Mouse (Mus musculus) adrenal gland, postnatal 4 days (tissue): ENCODE results near the gene Strip1. TPM values are rescaled to one million over a fixed set of nuclear protein-coding genes. Genes with fewer than 3 reads are reported as not detected.

Source experiments
- DNase-seq, 2 experiments: peaks; one replicate each; pipeline ENCODE4 v3.0.0; 2021 to 2022; ENCODE audit warnings: low spot score in 2 of 2, mixed read lengths in 2 of 2
- total RNA-seq, 2 experiments: library from RNA; stranded (reverse); gene quantifications; 2 replicates each; pipeline ENCODE4 v1.2.3; 2021

Strip1 gene
- total RNA-seq, 2 experiments from 2014 or later, result 35.8 to 40.4 TPM

DNA sequence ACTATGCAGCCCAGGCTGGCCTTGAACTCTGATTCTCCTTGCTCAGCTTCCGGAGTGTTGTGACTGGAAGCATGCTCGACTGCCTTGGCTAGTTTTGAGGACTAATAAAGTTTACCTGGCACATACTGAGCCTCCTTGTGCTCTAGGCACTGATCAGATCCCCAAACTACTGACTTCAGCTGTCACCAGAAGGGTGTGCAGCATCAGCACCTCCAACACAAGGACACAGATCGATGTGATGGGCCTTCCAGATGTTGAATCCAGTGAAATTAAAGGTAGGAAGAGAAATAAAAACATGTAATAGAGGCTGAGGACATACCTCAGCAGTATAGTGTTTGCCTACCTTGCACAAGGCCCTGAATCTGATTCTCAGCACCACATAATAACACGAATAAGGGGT is 2.1 kb downstream of the Strip1 start:
- no peak for DNase-seq

DNA sequence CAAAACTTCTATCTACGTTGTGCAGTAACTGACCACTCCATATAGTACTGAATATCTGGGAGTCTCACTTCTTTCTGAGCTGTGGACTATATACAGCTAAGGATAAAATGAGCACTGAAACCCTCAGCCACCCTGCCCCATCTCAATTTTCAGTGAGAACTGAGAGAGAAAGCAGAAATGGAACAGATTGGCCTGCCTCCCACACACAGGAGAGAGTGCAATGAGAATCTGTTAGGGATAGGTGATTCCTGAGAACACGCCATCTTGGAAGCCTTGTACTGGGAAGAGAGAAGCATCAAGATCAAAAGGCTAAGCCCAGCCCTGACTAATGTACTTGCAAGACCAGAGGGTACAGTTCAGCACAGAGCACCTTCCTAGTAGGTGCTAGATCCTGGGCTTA is 2.9 kb downstream of the Strip1 start:
- no peak for DNase-seq

DNA sequence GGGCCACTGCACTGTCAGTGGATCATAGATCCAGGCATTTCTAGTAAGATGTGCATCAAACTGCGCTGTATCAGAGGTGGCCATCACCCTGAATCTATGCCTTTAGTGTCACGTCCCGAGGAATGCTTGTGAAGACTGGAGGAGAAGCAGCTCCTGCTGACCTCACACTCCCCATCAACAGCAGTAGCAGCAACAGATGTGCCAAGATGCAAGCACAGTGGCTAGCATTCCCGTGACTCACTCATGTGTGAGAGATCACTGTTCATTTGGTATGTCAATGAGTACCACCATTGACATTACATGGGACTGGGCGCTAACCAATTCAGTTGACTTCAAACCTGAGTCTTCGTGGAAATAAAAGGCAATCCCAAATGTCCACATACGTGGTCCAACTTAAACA is 3.9 kb downstream of the Strip1 start:
- DNase-seq, result no peak

DNA sequence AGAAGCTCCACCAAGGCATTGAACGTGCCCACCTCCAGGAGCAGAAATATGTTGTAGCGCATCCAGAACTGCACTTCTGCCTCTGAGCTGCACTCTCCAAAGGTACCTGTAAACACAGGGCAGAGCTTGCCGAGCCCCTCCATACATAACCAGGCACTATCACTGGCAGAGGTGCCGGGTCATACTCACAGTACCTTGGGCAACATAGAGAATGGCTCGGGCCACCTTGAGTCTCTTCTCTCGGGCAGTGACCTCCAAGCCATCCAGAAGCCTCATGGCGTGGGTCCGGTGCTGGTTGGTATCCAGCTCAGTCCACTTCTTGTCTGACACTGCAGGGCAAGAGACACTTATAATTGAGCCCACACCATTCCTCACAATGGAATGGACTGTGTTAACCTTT is 4.7 kb downstream of the Strip1 start:
- DNase-seq, result no peak

DNA sequence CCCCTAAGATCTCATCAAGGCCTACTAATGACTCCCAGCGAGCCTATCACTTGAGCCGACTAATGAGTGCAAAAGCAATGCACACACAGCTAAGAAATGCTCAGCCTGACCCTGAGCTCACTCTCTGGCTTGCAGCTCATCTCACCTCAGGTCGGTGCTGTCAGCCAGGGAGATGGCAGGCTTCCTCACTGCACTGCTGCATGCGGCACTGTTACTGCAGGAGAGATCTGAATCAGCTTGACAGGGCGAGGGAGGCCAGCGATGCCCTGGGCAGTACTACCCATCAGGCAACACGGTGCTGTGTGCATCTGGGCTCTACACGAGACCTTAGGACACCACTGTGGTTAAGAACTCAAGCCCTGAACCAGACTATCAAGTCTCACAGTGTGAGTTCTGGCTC is 6.0 kb downstream of the Strip1 start:
- no peak for DNase-seq

DNA sequence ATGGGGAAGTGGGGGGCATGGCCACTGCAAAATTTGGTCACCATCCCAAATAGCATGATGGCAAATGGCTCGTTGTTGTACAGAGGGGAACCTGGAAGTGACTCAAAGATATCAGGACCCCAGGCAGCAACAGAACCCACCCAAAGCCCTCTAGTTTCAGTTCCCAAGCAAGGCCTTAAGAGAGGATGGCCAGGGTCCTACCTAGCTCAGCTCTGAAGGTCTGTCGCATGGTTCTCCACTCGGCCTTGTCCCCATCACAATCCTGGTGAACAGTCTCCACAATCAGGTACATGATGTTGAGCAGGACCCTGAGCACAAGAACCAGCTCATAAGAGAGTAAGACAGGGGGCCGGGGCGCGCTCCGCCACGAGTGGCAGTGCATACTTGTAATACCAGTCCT is 7.1 kb downstream of the Strip1 start:
- no peak for DNase-seq

DNA sequence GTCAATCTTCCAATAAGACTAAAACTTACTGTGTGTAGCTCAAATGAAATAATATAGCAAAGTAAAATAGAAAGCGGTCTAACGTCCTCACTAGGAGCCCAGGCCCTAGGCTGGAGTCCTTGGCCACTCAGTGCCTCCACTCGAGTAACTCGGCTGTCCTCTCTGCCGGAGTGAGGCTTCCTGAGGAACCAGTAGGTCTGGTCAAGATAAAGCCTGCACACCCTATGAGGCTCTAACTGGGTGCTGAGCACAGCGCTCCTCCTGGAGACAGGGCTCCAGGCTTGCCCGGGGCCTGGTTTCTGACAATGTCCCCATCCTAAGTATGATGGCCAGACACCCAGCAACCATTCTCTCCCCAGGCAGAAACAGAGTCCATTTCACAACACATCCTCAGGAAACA is 9.0 kb downstream of the Strip1 start:
- no peak for DNase-seq

DNA sequence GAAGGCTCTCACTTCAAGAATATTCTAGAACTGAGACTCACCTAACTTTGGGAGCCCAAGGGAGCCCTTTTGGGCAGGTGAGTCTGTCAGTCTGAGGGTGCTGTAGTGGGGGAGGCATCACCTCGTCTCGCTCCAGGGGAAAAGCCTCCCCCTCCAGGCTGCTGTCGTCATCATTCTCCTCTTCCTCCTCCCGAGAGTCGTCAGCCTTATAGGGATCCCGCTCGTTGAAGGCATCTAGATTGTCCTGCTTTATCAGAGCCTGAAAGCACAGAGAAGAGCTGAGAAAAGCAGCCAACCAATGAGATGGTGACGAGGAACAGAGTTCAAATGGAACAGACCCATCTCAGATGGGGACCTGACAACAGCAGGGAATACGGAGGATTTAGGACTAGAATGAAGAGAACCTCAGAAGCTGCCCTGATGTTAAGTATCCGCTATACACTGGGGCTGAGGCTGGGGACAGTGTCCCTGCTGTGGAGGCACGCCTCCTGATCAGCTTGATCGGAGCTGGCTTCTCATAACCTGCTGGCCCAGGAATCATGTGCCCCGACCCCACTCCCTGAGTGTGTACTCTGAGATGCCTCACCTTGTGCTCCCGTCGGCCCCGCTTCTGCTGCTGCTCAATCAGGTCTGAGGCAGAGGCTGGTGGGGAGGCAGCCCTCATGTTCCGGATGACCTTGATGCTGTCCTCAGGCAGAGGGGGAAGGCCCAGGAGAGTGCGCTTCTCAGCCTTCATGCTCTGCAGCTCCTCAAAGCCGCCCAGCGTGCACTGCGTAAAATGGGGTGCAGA is 10.0 kb downstream of the Strip1 start:
- no peak for DNase-seq

DNA sequence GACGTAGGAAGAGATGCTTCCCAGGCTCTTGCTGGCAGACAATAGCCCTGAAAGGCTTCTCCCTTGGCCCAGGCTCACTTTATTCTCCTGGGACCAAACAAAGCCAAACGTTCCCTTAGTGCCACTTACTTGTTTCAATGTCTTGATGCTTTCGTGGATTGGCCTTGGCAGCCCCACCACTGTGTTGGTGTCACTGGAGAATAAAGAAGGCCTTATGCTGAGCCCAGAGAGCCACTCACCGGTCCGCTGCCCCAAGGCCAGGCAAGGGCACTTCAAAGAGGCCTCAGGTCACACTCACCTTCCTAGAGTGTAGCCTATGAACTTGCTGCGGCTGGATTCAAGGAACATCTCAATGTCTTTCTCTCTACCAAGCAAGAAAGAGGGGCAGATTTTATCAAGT is 11.6 kb downstream of the Strip1 start:
- no peak for DNase-seq

DNA sequence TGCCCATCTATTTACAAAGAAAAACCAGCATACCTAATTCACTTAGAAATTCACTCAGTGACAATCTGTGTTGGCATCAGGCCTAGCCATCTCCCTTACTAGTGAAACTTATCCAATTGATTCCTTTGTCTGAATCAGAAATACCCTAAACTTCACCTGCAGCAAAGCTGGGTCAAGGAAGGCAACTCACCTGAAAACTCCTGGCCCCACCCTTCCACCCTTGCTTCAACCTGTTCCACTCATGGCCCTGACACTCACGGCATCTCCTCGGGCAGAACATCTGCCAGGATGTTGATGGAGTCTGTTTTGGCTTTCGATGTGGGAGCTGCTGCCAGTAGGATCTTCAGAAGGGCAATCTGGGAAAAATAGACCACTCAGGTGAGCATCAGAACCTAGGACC is 13.7 kb downstream of the Strip1 start:
- no peak for DNase-seq

DNA sequence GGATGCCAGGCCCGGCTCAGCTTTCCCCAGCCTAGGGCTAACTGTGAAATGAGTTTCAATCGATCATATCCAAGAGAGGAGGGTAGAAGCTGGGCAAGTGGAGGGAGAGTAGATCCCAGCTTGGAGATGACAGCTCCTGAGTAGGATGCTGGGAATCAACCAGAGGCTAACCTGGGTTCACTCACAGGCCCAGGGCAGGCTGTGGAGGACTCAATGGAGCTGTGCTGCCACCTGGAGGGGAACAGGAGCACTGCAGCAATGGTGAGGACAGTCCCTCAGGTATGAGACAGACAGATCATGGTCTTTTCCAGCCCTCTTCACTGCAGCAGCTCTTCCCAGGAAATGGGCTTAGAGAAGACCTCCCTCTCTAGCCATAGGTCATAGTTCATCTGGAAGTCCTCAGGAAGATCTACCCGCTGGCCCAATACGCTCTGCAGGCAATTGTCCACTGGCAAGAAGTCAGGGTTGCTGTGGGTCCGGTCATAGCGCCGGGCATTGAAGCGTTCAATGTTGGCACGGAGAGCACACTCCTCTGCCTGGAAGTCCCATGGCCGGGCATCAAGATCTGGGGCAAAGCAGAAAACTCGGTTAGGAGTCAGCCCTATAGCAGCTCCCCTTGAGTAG is 18.5 kb downstream of the Strip1 start:
- DNase-seq, result peak; percentile 36 to 51

DNA sequence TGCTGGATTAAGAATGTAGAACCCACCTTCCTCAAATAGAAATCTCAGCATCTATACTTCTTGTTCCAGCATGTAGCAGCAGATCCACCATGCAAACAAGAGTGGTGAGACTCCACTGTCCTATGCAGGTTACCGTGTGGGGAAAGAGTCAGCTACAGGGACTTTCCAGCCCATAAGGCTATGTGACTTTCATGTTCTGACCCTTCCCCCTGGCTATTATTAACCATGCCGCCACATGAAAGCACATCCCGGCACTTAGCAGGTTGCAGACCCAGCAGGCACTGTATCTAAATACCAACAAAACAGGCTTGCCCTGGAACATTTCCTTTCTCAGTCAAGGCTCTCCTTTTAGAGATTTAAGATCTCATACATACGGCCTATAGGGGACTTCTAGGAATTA is 20.1 kb downstream of the Strip1 start:
- no peak for DNase-seq

DNA sequence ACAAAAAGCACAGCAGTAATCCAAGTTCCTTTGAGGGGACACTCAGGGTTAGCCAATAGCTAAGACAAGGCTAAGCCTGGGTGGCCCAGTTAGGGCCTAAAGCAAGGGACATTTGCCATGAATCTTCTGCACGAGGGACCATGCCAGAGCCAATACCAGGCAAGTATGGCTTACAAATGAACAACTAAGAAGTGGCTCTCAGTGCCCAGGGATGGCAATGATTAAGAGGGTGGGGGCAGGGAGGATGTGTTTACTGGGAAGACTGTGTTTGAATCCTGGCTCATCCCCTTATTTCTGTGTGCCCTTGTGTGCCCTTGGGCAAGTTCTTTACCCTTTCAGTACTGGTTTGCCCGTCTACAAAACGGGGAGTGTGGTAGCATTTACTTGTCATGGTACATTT is 22.1 kb downstream of the Strip1 start:
- DNase-seq, result no peak

DNA sequence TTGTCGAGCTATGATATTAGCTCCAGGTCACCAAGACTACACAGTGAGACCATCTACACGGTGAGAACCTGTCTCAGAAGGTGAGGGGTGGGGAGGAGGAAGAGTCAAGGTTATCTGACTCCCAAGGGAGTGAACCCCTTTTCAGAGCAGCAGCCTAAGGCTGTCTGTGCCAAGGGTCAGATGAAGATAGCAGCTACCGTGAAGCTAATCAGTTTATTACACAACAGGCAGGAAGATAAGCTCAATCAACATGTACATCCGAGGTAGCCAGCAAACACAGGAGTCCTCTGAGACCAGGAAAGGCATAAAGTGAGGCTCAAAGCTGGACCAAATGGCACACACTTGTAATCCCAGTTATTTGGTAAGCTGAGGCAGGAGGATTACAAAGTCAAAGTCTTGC is 22.7 kb downstream of the Strip1 start:
- DNase-seq, result no peak

DNA sequence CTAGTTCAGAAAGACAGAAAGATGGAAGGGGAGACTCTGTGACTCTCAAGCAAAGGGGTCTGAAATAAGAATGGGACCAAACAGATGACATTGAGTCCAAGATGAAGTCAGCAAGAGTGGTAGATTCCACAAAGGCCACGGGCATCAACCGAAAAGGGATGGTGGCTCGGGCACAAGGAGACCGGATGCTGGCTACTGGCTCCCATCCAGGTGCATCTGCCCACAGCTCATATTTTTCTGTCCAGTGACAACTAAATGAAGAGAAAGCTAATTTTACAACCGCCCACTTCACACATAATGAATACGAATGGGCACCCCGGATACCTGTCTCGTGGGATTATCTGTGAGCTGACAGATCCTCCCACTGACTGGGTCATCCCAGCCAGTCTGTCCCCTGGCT is 24.3 kb downstream of the Strip1 start:
- DNase-seq, result no peak

DNA sequence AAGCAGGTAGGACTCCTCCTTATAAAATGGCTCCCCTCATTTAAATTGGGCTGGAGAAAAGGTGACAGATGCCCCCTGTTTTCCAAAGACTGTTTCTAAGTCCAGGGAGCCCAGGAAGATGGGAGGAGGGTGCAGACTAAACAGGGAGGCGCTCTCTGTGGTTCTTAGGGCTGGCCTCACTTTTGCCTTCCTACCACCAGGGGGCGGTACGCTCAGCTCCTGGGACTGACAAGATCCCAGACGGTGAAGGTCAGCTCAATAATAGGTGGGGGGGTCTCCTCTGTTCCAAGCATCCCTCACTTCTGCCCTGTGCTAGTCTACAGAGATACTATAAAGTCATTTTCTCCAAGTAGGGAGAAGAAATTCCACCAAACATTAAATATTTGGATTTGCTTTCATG is 26.2 kb downstream of the Strip1 start:
- DNase-seq, result peak; percentile 30 to 40

DNA sequence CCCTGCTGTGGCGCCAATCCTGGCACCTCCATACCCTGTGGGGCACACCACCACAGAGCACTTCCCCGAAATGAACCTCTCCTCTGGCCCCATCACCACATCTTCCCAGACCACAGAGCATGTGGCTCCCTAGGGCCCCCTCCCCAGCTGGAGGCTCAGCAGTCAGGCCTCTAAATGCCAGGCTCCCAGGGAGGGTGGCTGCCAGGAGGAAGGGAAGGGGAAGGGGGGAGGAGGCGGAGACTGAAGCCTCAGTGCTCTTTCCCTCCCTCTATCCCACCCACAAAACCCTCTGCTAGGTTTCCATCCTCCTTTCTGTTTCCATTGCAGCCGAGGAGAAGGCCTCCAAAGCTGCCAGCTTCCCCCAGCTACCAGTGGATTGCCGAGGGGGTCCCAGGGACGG is 31.4 kb downstream of the Strip1 start:
- DNase-seq, result no peak

DNA sequence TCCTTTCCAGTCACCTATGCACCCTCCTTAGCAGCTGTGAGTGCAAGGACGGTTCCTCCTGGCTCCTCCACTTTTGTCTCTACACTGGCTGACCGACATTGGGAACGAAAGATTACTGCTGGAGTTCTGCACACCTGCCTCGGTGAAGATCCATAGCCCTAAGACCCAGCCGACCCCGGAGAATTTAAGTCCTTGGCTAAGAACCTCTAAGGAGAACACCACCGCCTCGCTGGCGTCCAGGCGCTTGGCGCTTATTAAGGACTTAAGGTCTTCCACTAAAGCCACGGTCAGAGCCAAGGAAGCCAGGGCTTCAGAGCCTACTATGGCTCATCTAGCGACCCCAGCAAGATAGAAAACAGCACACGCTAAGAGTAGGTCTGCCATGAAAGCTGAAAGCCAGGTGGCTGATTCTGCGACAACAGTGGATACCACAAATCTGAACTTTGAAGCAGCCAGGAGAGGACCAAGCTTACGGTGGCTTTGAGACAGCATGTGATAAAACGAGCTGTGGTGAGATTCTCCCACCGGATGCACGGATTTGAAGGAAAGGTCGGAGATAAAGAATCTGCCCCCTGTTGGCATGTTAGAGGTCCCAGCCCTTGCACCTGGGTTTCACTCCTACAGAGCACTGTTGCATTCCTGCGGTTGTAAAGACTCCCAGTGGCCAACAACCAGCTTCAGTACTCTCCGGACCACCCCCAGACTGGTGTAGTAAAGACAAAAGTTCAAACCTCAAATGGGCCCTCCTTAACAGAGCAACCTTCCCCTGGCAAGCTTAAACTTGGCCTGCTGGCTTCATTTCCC is 33.7 kb downstream of the Strip1 start:
- no peak for DNase-seq

DNA sequence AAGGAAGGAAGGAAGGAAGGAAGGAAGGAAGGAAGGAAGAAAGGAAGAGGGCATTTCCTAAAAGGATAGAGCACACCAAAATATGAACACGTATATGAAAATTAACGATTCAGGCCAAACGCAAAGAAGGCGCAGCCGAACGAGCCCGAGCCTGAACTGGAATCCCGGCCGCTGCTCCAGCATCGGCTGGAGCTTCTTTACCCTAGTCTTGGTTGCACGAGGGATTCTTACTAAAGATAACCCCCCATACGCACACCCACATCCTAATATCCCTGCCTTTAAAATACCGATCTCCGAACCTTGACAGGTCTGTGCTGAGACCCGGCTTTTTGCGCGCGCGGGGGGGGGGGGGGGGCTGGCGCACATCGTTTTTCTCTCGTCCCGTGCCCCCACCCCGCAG is 34.4 kb downstream of the Strip1 start:
- DNase-seq, result no peak

DNA sequence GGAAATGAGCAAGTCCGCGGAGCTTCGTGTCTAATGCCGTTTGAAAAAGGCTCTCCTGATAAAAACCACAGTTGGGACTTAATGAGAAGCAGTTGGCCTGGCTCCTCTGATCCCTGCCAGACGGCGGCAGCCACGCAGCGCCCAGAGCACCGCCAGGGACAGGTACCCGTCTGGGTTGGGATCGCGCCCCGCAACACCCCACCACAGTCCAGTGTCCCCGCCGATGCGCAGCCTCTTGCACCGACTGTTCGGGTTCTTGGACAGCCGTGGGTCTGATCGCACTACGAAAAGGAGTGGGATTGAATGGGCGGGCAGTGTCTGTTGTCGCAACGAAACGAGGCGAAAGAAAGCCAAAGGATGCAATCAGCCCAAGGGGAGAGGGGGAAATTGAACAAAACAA is 34.9 kb downstream of the Strip1 start:
- no peak for DNase-seq

DNA sequence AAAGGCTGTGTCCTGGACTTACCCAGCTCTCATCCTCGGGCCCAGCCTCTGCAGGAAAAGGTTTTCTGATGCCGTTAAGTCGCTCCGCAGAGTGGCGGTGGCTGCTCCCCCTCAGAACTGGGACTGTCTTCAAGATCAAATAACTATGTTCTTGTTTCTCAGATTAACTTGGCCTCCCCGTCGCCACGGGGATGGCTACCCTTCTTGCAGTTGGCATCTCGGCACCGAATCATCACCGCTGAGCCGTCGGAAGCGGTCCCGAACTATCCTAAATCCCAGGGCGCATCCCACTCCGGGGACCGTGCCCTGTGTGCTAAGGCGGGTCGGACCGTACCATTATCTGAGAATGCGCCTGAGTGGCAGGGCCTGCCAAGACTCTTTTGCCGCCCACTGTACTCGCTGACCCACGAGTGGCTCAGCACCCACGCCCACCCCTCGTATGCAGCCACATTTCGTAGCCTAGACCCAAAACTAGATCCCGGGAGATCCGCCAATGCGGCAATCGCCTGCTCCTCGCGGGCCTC is 35.5 kb downstream of the Strip1 start:
- DNase-seq, result no peak
